Mouse (Mus musculus): ENCODE data around the gene Arrb1. TPM values are rescaled to one million over a fixed set of nuclear protein-coding genes. Genes with fewer than 3 reads are reported as not detected.

Arrb1 gene
- polyA plus RNA-seq, 1 experiment from 2014 or later, result 6.8 TPM

- Histone ChIP-seq H3K27me3 (no peaks in the 10 kb centered on the region), H3K4me1 (no peaks in the 10 kb centered on the region), H3K27ac (no peak overlapping the region), H3K9ac (no peak overlapping the region), H3K4me2 (replicated peaks) (no peak overlapping the region), H3K4me3 (no peak overlapping the region), H3K36me3 (no peaks in the 10 kb centered on the region), H3K9me3 (peaks cover 3% of the 10 kb centered on the region; the same call in 1 of the 2 replicates)
- WGBS, result 69% methylated on average over 8 of the region's 8 CpGs
- no peak for ATAC-seq (ENCODE audit: low FRiP score, low read depth)
These were observed 12.1 kb upstream of the Arrb1 start for GRCm38 (mm10) chr7:99523121-99523520.

GRCm38 (mm10) chr7:99523837-99524236, 11.4 kb upstream of the Arrb1 start:
- Histone ChIP-seq H3K4me1 (no peaks in the 10 kb centered on the region), H3K27me3 (no peaks in the 10 kb centered on the region), H3K27ac (no peak overlapping the region), H3K4me3 (no peak overlapping the region), H3K9me3 (no peaks in the 10 kb centered on the region), H3K9ac (no peak overlapping the region), H3K36me3 (no peaks in the 10 kb centered on the region), H3K4me2 (replicated peaks) (no peak overlapping the region)
- ATAC-seq (ENCODE audit: low FRiP score, low read depth), result no peak
- WGBS, result 80% methylated on average over 1 of the region's 1 CpGs

- Histone ChIP-seq H3K36me3 (no peaks in the 10 kb centered on the region), H3K27ac (no peak overlapping the region), H3K4me3 (no peak overlapping the region), H3K9me3 (no peaks in the 10 kb centered on the region), H3K27me3 (no peaks in the 10 kb centered on the region), H3K4me2 (replicated peaks) (no peak overlapping the region), H3K4me1 (no peaks in the 10 kb centered on the region), H3K9ac (no peak overlapping the region)
- WGBS, result 29% methylated on average over 2 of the region's 2 CpGs
- ATAC-seq (ENCODE audit: low FRiP score, low read depth), result no peak
These were observed 6.7 kb upstream of the Arrb1 start for GRCm38 (mm10) chr7:99528547-99528946.

GRCm38 (mm10) chr7:99529410-99529809, 5.9 kb upstream of the Arrb1 start:
- Histone ChIP-seq H3K4me3 (no peak overlapping the region), H3K9me3 (no peaks in the 10 kb centered on the region), H3K9ac (no peak overlapping the region), H3K27me3 (no peaks in the 10 kb centered on the region), H3K4me2 (replicated peaks) (no peak overlapping the region), H3K27ac (no peak overlapping the region), H3K36me3 (no peaks in the 10 kb centered on the region), H3K4me1 (peaks cover 2% of the 10 kb centered on the region)
- WGBS, result 43% methylated on average over 5 of the region's 5 CpGs
- ATAC-seq (ENCODE audit: low FRiP score, low read depth), result no peak

GRCm38 (mm10) chr7:99531408-99531970, 3.8 kb upstream of the Arrb1 start:
- Histone ChIP-seq H3K27me3 (no peaks in the 10 kb centered on the region), H3K4me2 (replicated peaks) (no peak overlapping the region), H3K27ac (no peak overlapping the region), H3K4me1 (peaks cover 17% of the 10 kb centered on the region), H3K4me3 (no peak overlapping the region), H3K9me3 (no peaks in the 10 kb centered on the region), H3K9ac (no peak overlapping the region), H3K36me3 (no peaks in the 10 kb centered on the region)
- WGBS, result 88% methylated on average over 3 of the region's 3 CpGs
- ATAC-seq (ENCODE audit: low FRiP score, low read depth), result no peak

GRCm38 (mm10) chr7:99532526-99532925, 2.7 kb upstream of the Arrb1 start:
- Histone ChIP-seq H3K9me3 (no peaks in the 10 kb centered on the region), H3K4me2 (replicated peaks) (no peak overlapping the region), H3K4me3 (no peak overlapping the region), H3K27ac (no peak overlapping the region), H3K9ac (no peak overlapping the region), H3K27me3 (no peaks in the 10 kb centered on the region), H3K4me1 (peaks cover 28% of the 10 kb centered on the region), H3K36me3 (no peaks in the 10 kb centered on the region)
- 89% methylated on average over 4 of the region's 4 CpGs for WGBS
- no peak for ATAC-seq (ENCODE audit: low FRiP score, low read depth)

- WGBS, result 82% methylated on average over 7 of the region's 7 CpGs
- Histone ChIP-seq H3K4me3 (no peak overlapping the region), H3K27me3 (no peaks in the 10 kb centered on the region), H3K9me3 (no peaks in the 10 kb centered on the region), H3K4me1 (peaks cover 38% of the 10 kb centered on the region), H3K36me3 (no peaks in the 10 kb centered on the region), H3K9ac (no peak overlapping the region), H3K27ac (no peak overlapping the region), H3K4me2 (replicated peaks) (no peak overlapping the region)
- no peak for ATAC-seq (ENCODE audit: low FRiP score, low read depth)
These were observed 1.7 kb upstream of the Arrb1 start for GRCm38 (mm10) chr7:99533600-99533999.

GRCm38 (mm10) chr7:99534501-99534900, 765 bp upstream of the Arrb1 start:
- no peaks in the 10 kb centered on the region for H3K36me3 ChIP-seq
- H3K9ac ChIP-seq, result peak overlapping the region; percentile 88
- H3K27ac ChIP-seq, result peak overlapping the region; percentile 69; the same call in 1 of the 2 replicates
- peak overlapping the region; percentile 90 for H3K4me2 ChIP-seq (replicated peaks)
- H3K4me3 ChIP-seq, result peak overlapping the region; percentile 75
- no peaks in the 10 kb centered on the region for H3K27me3 ChIP-seq
- no peaks in the 10 kb centered on the region for H3K9me3 ChIP-seq
- no peak for ATAC-seq (ENCODE audit: low FRiP score, low read depth)
- WGBS, result 26% methylated on average over 5 of the region's 5 CpGs
- peaks cover 47% of the 10 kb centered on the region for H3K4me1 ChIP-seq

GRCm38 (mm10) chr7:99535741-99536501, 655 bp downstream of the Arrb1 start:
- H3K9ac ChIP-seq, result peak overlapping the region; percentile 88
- WGBS, result 14% methylated on average over 42 of the region's 46 CpGs
- ATAC-seq (ENCODE audit: low FRiP score, low read depth), result peak; percentile 20; the same call in 1 of the 2 replicates
- H3K27me3 ChIP-seq, result no peaks in the 10 kb centered on the region
- H3K4me1 ChIP-seq, result peaks cover 54% of the 10 kb centered on the region
- H3K9me3 ChIP-seq, result no peaks in the 10 kb centered on the region
- peak overlapping the region; percentile 69; the same call in 1 of the 2 replicates for H3K27ac ChIP-seq
- H3K4me3 ChIP-seq, result peak overlapping the region; percentile 75
- H3K4me2 ChIP-seq (replicated peaks), result peak overlapping the region; percentile 90
- no peaks in the 10 kb centered on the region for H3K36me3 ChIP-seq

- WGBS, result 58% methylated on average over 5 of the region's 5 CpGs
- Histone ChIP-seq H3K27ac (no peak overlapping the region), H3K27me3 (no peaks in the 10 kb centered on the region), H3K36me3 (no peaks in the 10 kb centered on the region), H3K9me3 (no peaks in the 10 kb centered on the region), H3K4me1 (peaks cover 54% of the 10 kb centered on the region), H3K4me3 (no peak overlapping the region), H3K4me2 (replicated peaks) (peak overlapping the region; percentile 90), H3K9ac (peak overlapping the region; percentile 19; the same call in 1 of the 2 replicates)
- ATAC-seq (ENCODE audit: low FRiP score, low read depth), result no peak
These were observed 2.0 kb downstream of the Arrb1 start for GRCm38 (mm10) chr7:99537183-99537756.

- no peak overlapping the region for H3K4me3 ChIP-seq
- no peak for ATAC-seq (ENCODE audit: low FRiP score, low read depth)
- 74% methylated on average over 4 of the region's 4 CpGs for WGBS
- H3K9me3 ChIP-seq, result no peaks in the 10 kb centered on the region
- H3K27me3 ChIP-seq, result no peaks in the 10 kb centered on the region
- H3K27ac ChIP-seq, result no peak overlapping the region
- H3K9ac ChIP-seq, result no peak overlapping the region
- H3K36me3 ChIP-seq, result no peaks in the 10 kb centered on the region
- peaks cover 54% of the 10 kb centered on the region for H3K4me1 ChIP-seq
- H3K4me2 ChIP-seq (replicated peaks), result no peak overlapping the region
These were observed 3.2 kb downstream of the Arrb1 start for GRCm38 (mm10) chr7:99538421-99538820.

- no peaks in the 10 kb centered on the region for H3K36me3 ChIP-seq
- WGBS, result 24% methylated on average over 8 of the region's 8 CpGs
- H3K4me2 ChIP-seq (replicated peaks), result no peak overlapping the region
- no peak overlapping the region for H3K4me3 ChIP-seq
- no peaks in the 10 kb centered on the region for H3K9me3 ChIP-seq
- H3K27me3 ChIP-seq, result no peaks in the 10 kb centered on the region
- H3K4me1 ChIP-seq, result peaks cover 55% of the 10 kb centered on the region
- H3K9ac ChIP-seq, result no peak overlapping the region
- ATAC-seq (ENCODE audit: low FRiP score, low read depth), result no peak
- H3K27ac ChIP-seq, result no peak overlapping the region
These were observed 4.1 kb downstream of the Arrb1 start for GRCm38 (mm10) chr7:99539201-99539891.
